Mouse (Mus musculus) lung, adult 2 months (tissue): Measurements from ENCODE around the gene Fbxw9.

Experiments
- CTCF ChIP-seq: fragments of 200-500 bp; IDR thresholded peaks from 2 replicates; pipeline ENCODE4 v1.5.1; 2011; ENCODE audit warnings: mild to moderate bottlenecking, low read length, control low read depth; ENCODE audit not compliant: insufficient read depth
- POLR2A ChIP-seq: fragments of 200-500 bp; IDR thresholded peaks from 2 replicates; pipeline ENCODE4 v1.6.1; 2011; ENCODE audit warnings: low read depth, mild to moderate bottlenecking, control low read depth, low read length, borderline replicate concordance; ENCODE audit errors: extremely low read depth

DNA sequence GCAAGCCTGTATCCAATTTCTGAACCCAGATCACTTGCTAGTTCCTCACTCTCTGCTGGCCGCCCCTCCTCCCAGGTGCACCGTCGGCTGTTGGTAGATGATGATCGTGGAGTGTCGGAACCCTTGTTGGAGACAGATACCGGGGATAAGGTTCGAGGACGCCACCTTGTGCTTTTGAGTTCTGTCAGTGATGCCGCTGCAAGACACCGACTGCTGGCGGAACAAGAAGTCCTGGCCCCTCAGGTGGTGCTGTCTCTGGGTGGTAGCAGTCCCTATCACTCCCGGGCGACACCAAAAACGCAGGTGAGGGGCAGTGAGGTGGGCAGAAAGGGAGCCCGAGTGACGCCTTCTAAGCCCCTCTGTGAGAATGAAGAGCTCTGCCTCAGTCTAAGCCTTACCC lies 36.3 kb downstream of the Fbxw9 start:
- TF ChIP-seq POLR2A (no peak), CTCF (no peak)
